Mouse (Mus musculus): ENCODE data around the gene Hdac5. TPM values are rescaled to one million over a fixed set of nuclear protein-coding genes. Genes with fewer than 3 reads are reported as not detected.

Gene Hdac5
- total RNA-seq, 2 experiments from 2014 or later: 164 to 207 TPM

DNA sequence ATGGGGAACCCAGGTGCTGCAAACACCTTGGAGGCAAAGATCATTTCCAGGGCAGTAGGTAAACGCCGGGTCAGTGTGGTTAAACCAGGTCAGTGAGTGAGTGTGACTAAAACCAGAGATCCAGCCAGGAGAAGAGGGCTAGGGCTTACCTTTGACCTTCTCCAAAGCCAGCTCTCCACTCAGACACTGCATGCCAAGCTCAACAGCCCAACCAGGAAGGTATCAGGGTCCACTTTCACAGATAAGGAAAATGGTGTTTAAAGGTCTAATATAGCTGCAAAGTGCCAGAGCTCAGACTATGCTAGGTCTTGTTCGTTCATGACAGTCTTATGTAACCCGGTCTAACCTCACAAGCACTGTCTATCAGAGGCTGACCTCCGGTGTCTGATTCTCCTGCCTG lies 11.3 kb upstream of the Hdac5 start:
- no peak for DNase-seq (ENCODE audit: low spot score in 2 of 2)

DNA sequence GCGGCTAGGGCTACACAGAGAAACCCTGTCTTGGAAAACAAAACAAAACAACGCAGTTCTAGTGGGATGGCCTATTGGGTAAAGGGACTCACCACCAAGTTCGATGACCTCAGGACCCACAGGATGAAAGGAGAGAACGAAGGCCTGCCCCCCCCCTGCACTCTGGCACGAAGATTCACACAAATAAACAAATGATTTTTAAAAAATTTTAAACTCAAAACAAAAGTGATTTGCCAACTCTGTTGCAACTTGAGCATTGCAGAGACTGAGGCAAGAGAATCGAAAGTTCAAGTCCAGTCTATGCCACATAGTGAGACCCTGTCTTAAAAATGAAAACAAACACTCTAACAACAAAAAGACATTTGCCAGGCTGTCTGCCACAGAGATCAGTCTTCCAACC lies 10.7 kb upstream of the Hdac5 start:
- DNase-seq (ENCODE audit: low spot score in 2 of 2): no peak

DNA sequence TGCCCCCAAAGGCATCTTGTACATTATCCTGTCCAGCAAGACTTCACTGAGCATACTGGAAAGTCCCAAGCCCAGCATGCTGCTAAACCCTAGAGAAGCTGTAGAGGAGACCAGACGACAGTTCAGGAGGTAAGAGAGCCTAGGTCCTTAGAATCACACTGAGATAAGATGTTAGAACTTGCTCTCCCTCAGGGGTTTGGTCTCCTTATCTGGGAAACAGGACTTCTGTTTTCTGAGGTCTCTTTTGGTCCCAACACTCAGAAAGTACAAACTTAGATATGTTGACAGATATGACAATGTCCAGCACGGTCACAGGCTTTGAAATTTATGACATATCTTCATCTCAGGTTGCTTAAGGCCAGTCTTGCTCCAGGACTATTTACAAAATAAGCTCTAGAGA lies 6.1 kb upstream of the Hdac5 start:
- no peak for DNase-seq (ENCODE audit: low spot score in 2 of 2)

DNA sequence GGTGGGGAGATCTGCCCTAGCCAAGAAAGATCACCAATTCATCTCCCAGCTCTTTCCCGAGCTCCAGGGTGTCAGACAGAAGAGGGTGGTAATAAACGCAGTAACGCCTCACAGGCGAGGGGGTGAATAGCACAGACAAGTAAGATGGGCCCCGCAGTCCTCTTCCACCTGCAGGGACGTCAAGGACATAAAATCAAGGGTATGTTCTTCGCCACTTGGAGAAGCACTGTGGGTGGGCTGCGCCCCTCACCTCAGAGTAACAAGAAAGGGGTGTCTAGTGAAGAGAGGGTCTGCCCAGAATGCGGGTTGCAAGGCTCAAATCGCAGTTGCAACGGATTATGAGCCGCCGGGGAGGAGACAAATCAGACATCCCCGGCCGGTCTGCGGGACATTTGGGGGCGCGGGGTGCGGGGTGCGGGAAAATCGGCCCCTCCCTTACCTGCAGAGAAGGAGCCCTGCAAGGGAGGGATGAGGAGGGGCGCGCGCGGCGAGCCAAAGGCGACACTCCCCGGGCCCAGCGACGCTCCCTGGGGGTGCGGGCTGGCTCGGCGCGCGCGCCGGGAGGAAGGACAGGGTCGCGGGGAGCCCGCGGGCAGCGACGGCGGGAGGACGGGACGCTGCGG lies 524 bp downstream of the Hdac5 start:
- DNase-seq (ENCODE audit: low spot score in 2 of 2): peak in 1 of 2 experiments; percentile 51

DNA sequence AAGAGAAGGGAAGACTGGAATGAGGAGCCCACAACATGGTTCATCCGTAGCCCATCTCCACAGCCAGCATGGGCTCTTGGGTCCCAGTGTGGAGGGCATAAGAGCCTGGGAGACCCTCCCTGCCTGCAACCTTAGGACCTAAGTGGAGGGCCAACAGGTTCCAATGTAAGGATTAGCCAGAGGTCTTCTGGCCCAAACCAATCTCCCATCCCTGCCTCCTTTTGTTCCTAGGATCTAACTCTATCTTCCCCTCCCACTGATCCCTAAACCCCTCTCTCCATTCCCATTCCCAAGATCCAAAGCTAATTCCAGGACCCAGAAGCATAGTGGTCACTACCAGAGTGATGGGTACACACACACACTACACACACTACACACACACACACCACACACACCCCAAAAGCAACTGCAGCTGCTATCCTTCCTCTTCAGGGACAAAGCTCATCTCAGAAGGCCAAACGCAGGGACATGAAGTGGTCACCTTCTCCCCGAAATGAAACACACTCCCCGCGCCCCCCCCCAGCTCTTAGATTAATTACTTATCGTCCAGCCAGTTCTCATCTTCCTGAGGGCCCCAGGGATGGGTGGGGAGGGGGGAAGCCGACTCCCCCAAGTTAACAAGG lies 1.2 kb downstream of the Hdac5 start:
- no peak for DNase-seq (ENCODE audit: low spot score in 2 of 2)

DNA sequence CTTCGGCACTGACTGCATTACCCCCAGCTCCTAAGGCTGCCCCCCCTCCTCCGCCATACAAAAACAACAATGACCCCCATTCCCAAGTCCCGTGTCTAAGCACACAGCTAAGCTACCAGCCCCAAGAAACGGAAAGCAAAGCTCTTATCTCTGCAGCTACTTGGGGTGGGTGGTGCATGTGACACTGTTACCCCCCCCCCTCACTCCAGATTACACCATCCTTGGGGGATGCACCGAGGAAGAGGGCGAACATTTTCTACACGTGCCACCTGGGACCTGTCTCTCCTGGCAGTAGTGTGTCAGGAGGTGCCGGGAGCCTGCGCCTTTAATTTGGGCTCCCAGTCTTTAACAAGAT lies 1.8 kb downstream of the Hdac5 start:
- DNase-seq (ENCODE audit: low spot score in 2 of 2): no peak

DNA sequence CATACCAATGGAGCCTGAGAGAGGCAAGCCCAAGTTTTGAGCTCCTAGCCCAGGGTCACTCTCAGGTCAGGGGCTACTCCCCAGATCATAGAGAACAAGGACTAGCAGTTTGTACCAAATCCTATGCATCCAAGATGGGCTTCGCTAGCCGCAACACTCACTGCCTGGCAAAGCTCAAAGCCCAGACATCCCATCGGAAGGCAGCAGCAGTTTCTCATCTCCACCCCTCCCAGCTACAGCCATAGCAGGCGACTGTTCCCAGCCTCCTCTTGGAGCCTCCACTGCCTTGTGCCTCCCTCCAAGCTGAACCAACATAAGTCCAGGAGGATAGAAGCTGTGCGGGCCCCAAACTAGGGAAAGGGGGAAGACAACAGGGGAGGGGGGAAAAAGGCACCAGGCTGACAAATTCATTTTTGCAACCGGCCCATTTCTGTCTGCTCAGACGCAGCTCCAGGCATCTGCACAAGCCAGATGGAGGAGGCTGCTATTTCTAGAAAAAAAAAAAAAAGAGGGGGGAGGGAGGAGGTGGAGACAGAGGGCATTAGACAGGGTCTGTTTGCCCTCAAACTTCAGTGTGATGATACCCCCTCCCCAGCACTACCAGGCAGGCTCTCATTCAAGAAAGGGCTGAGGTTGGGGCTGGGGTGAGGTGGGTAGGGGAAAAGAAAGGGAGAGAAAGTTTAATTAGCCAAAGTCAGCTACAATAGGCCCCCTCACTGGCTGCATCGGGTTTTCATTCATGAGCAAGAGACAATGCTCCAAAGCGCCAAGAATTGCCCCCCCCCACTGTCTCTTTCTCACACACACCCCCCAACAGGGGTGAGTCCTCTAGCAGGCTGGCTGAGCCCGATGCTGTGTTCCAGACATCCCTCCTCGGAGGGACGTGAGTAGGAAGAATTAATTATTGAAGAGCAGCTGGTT lies 2.4 kb downstream of the Hdac5 start:
- DNase-seq (ENCODE audit: low spot score in 2 of 2): no peak

DNA sequence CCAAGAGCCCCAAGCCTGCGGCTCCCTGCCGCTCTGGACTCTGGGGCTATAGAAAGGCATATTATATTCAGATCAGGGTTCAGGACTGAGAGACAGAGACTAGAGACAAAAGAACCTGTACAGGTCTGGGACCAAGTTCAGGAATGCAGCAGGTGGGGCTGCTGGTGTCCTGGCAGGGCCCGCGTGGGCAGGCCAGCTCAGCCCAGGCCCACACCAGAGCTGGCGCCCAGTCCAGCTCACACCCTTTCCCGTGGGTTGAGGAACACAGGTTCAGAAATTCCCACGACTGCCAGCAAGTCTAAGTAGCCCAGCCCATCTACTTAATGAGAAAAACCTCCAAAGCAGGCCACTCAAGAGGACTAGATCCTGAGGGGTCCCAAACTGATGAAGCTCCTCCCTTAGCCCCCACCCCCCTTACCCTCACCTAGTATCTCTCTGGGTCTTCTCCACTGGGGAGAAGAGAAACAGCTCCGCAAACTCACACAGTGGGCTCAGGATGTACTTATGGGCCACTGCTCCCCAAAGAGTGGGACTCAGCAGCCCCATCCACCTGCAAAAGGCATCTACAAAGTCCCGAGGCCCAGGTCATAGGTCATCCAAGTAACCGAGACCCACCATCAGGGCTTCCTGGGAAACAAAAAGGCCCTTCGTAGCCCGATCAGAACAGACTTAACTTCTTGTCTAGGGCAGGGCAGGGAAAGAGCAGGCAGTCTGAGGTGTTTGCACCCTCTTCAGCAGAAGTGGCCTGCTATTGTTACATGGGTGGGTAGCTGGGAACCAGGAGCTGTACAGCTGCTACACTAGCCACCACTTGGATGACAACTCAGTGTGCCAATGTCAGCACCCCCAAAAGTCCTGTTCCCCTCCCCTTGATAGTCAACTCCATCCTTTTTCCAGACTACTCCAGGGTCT lies 3.6 kb downstream of the Hdac5 start:
- DNase-seq (ENCODE audit: low spot score in 2 of 2): no peak

DNA sequence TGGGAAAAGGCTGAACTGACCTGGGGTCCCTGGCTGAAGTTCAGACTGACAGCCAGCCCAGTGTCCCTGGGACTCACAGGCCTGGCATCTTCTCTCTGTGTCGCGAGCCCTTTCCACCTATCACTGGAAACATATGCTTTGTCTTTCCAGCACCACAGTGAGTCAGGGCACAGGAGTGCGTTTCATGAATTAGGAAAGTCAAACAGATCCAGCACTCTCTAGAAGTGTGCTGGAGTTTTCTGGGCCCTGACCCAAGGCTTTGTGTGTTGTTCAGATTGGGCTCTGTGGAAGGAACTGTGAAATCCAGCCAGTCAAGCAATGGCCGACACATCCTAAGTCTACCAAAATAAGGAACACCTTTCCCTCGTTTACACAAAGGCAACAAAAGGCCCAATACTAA lies 4.7 kb downstream of the Hdac5 start:
- no peak for DNase-seq (ENCODE audit: low spot score in 2 of 2)

DNA sequence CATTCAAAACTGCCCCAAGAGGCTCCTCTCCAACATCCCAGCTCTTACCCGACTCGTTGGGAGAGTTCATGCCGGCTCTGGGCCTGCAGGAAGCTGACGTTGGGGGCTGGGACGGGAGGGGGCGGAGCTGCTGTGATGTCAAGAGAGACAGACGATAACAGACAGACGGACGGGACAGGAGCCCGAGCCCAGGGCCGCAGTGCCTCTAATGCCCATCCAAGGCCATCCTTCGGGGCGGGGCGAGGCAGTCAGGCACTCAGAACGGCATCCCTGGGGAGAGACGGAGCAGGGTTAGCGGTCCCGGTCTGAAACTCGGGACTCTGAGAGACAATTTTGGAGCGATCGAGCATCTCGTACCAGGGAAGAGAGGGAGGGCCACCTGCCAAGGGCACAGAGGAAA lies 5.3 kb downstream of the Hdac5 start:
- no peak for DNase-seq (ENCODE audit: low spot score in 2 of 2)

DNA sequence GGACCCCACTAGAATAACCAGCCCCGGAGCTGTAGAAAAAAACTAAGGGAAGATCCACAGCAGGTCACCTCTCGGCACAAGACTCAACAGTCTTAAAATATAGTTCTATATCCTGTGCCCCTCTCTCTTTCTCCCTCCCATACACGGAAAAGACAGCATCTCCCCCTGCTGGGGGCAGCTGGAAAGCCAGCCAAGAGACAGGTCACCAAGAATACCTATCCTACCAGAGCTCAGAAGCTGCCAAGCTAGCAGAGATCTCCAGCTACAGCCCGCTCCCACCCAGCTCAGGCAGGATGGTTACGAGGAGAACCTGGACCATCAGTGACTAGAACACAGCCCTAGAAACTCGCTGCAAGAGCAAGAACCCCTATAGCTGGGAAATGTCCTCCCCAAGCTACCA lies 6.8 kb downstream of the Hdac5 start:
- peak; percentile 42 to 67 for DNase-seq (ENCODE audit: low spot score in 2 of 2)

DNA sequence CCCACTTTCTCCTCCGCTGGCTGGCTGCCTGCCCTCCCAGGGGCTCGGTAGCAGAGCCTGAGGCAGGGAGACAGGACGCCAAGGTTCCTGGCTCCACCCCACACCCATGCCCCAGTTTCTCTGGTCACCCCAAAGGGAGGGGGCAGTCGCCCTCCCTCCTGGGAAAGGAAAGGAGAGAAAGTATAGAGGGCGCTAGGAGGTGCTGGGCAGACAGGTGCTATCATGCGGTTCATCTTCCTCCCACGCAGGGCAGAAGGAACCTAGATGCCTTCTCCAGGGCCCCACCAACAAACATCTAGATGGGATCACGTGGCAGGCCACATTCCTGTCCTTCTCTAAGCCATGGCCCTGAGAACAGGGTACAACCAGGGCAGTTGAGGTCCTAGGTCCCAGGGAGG lies 8.0 kb downstream of the Hdac5 start:
- DNase-seq (ENCODE audit: low spot score in 2 of 2): peak in 1 of 2 experiments; percentile 26

DNA sequence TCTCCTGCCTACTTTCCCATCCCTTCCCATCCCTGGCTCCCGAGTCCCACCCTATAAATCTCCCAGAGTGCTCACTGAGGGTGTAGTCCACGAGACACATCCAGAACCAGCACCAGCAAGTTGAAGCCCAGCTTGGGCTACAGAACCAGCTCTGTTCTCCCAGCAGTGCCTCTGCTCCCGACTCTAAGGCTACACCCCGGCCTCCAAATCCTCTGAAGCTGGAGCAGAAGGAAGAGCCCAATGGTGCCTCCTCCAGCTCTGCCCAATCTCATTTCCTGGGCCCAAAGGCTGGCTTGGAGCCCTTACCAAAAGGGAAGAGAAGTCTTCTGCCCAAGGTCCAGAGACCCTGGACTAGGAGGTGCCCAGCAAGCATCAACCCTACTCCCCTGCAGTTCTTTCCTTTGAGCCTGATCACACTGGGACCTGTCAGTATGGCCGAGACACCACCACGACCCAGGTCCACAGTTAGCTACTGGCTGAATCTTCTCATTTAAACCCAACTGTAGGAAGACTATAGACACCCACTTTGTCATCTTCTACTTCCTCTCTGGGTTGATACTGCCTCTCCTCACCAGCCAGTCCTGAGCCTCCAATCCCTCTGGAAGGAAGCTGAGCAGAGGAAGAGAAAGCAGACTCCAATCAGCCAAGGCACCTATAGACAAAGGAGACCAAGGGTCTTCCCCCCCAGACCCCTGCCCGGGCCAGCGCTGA lies 8.6 kb downstream of the Hdac5 start:
- DNase-seq (ENCODE audit: low spot score in 2 of 2): peak in 1 of 2 experiments; percentile 8

DNA sequence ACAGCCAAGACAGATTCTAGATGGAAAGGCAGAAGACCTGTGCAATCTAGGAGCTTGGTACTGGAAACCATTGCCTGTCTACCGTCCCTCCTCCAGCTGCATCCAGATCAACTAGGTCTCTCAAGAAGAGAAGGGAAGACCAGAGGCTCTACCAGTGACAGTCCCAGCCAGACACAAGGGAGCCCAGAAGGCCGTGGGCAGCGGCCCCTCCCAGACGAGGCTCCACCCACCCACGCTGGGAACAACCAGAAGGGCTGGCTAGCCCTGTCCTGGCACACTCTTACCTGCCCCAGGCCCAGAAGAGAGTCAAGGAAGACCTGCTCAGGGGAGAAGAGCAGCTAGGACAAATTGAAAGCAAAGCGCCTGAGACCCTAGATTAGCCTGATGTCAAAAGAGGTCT lies 9.5 kb downstream of the Hdac5 start:
- no peak for DNase-seq (ENCODE audit: low spot score in 2 of 2)

DNA sequence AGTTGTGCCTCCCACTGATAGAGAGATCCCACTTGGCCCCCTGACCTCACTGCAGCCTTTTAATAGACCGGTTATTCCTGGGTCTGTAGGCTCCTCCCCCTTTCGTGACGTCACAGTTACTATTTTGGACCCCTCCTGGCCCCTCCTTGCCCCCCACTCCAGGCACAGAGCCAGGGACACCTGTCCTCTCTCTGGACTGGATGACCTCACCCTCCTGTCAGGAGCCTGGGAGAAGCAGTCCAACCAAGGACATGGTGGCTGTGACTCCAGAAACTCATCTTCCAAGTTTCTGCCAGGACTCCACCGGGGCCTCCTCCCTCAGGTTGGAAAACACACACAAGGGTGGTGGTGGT lies 10.0 kb downstream of the Hdac5 start:
- peak; percentile 15 to 49 for DNase-seq (ENCODE audit: low spot score in 2 of 2)

DNA sequence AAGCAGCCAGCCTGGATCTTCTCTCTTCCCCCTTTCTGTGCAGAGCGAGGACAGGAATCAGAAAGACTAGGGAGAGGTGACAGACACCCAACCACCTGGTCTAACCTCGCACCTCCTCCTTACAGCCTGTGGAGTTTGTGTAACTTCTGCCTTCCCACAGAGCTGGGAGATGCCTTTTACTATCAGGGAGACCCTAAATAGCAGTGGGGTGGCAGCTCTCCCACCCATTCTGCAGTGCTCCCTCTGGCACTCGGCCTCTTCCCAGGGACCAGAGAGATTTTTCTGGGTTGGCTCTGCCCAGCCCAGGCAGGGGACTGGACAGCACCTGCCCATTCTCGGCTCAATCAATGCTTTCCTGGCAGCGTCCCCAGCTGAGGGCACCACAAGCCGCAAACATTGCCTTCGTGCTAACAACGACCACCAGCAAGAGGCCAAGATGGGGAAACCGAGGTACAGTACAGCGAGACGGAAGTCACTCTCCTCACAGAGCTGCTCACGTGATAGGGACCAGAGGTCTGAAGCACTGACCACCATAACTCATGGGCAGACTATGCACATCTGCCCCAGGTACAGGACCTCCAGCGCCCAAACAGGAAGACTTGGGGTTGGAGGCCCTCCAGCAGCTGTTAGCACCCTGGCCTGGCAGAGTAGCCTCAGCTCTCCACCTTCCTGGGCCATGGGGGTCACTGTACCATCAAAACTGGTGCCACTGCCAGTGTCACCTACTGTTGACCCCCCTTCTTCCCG lies 10.5 kb downstream of the Hdac5 start:
- DNase-seq (ENCODE audit: low spot score in 2 of 2): peak; percentile 46 to 50

DNA sequence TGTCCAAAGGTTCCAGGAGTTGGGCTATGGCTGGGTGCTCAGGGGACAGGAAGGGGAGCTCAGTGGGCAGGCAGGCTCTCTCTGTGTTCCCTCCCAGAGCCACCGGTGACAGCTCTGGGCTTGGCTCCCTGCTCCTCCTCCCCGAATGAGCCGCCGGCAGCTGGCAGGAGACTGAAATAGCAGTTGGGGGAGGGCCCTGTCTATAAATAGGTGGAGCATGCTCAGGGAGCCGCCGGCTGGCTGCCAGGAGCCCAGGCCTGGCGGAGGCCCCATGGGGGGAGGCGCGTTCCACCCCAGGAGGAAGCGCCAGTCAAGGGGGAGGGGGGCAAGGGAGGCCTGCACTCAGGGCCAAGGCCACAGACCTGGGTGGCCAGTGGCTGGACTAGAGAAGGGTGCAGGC lies 11.2 kb downstream of the Hdac5 start:
- peak; percentile 91 to 96 for DNase-seq (ENCODE audit: low spot score in 2 of 2)

DNA sequence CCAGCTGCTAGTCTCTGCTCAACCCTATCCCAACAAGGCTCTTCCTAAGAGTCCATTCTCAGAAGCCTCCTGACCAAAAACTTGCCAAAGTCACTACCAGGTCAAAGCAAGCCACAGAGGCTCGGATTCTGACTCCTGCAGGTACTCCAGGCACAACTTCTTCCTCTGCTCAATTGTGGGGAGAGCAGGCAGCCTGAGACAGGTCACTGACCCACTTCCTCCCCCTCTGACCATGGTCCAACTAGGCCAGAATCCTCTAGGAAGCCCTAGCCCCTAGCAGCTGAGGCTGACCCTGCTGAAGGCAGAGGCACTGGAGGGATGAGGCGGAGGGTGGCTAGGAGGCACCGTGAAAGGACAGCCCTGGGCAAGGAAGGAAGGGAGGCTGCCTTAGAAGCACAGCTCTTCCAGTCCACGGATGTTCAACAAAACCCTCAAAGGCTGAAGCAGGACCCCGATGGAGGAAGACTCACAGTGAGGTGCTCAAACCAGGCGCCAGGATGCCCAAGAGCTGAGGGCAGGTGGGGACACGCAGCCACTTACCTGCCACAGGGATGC lies 12.0 kb downstream of the Hdac5 start:
- no peak for DNase-seq (ENCODE audit: low spot score in 2 of 2)

DNA sequence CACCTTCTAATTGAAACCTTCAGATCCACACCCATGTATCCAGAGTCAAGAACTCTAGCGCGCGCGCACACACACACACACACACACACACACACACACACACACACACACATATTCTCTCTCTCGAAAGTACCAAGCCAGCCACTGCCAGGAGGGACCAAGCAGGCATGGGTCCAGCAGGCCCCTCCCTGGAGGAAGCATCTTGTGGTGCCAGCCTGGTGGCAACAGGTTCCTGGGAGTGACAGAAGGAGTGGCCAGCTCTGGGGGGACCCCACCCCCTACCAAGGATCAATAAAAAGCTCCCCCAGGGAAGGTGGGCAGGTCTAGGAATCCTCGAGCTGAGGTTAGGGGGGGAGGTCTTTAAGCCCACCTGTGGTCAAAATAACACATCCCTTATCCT lies 12.6 kb downstream of the Hdac5 start:
- no peak for DNase-seq (ENCODE audit: low spot score in 2 of 2)

DNA sequence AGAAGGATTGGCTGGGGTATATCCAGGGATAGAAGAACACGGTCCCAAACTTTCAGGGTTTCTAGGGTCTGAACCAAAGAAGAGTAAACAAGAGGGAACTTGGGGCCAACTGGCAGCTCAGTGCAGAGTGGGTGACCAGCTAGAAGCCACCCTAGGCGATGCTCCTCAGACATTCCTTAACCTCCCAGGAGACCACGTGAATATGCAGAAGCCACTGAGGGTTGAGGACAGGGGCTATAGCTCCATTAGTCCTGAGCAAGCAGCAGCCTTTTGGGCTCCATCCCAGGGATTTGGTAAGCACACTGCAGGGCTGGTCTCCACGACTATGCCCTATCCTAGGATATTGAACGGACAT lies 13.1 kb downstream of the Hdac5 start:
- DNase-seq (ENCODE audit: low spot score in 2 of 2): no peak

Data from layer of hippocampus, postnatal 10 days (tissue).